Mouse (Mus musculus) ovary, postnatal 10 days (tissue): ENCODE measurements around the gene Msto1.
A peak's percentile ranks its signal among the peaks of the same experiment; 100 is the strongest.
"Not testable (repeated sequence)": the region's sequence is repeated elsewhere in the genome, so short reads cannot be mapped to it uniquely, and the experiment has no call there.

ENCODE experiments used
- DNase-seq: peaks from one replicate; pipeline ENCODE4 v3.0.0; 2022; ENCODE audit warnings: low spot score

Gene Msto1

DNA sequence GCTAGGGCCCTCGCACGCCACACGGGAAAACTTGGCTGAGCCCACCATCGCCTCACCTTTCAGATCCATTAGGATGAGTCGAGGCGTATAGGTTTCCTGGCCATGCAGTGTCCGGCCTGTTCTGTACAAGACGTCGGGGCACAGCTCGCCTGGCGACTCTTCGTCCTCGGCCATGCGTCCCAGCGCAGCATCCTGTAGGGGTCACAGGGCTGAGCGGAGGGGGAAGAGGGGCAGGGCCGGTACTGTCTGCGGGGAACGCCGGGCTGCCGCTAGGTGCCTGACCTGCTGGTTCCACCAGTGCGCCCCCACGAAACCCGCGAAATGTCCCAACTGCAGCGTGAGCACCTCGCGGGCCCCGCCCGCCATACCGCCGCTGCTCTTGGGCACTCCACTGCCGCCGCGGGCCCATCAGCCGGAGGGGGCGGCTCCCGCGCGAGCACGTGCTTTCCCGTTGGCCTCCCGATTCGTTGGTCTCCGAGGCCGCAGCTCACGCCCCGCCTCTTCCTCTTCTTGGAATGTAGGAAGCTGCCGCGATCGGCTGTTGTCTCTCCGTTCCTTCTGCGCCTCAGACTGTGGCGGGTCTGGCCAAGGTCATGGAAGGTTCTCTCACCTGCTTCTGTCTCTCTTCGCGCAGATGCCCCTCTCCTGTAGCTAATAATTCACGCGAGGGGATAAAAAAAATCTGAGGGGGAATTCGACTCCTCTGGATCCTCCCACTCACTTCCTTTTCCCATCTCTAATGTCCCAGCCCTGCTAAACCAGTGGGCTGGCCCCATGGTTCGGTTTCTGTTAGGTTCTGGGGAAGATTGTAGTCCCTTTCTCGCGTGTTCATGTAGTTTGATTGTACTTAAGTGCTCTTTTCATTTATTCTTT, at the start of gene Msto1:
Msto1 (minus strand) TSS at position 489 of the 873 bp plus-strand sequence.
- peak; percentile 74 for DNase-seq

GRCm38 (mm10) chr3:88963211-88963610, 49.4 kb upstream of the Msto1 start:
- not testable (repeated sequence) for DNase-seq

DNA sequence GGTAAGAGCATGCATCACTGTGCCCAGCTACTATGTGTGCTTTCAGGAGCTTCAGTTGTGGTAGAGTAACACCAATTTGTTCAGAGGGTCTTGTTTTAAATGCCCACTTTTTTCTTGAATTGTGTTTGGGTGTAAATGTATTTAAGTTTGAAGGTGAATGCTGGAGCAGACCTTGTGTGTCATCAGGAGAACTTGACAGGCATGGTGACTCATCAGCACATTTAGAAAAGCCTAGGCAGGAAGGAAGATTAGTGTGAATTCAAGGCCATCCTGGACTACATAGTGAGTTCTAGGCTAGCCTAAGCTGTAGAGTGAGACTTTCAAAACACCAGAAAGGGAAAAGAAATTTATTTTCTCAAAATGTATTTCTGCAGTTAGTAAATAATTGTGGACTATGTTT, 39.9 kb upstream of the Msto1 start:
- DNase-seq = no peak

- DNase-seq = no peak
These were observed 39.4 kb upstream of the Msto1 start for GRCm38 (mm10) chr3:88953246-88953645.

GRCm38 (mm10) chr3:88951327-88951800, 37.6 kb upstream of the Msto1 start:
- DNase-seq = no peak

DNA sequence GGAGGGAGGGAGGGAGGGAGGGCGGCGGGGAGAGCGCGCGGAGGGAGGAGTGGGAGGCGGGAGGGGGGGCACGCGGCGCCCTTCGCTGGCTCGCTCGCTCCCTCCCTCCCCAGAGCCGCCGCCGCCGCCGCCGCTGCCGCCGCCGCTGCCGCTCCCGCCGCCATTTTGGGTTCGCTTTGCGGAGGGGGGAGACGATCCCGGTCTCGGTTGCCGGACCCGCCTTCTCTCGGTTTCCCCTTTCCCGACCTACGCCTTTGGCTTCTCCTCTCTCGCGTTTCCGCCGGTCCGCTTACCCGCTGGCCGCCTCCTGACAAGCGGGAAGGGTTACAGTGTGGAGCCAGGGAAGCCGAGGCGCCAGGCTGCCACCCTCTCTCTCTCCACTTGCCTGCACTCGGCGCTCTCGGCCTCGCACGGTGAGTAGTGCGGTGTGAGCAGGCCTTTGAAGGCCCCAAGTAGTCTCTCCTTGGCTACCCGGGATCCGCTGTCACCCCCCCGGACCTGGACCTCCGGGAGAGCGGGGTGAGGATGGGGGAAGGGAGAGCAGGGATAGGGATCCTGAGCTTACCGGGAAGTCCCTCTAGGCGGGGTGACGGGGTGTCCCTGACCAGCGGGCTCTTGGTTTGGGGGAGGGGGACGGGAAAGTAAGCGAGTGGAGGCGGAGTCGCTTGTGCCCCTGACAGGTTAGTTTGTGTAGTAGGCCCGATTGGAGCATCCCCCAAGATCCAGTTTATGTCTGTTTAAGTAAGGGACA, 37.0 kb upstream of the Msto1 start, which contains the start of the genes Ash1l and Dap3:
Ash1l (plus strand) TSS at position 47 of the 751 bp plus-strand sequence.
Dap3 (minus strand) TSS at position 606 of the 751 bp plus-strand sequence.
- peak; percentile 70 for DNase-seq

DNA sequence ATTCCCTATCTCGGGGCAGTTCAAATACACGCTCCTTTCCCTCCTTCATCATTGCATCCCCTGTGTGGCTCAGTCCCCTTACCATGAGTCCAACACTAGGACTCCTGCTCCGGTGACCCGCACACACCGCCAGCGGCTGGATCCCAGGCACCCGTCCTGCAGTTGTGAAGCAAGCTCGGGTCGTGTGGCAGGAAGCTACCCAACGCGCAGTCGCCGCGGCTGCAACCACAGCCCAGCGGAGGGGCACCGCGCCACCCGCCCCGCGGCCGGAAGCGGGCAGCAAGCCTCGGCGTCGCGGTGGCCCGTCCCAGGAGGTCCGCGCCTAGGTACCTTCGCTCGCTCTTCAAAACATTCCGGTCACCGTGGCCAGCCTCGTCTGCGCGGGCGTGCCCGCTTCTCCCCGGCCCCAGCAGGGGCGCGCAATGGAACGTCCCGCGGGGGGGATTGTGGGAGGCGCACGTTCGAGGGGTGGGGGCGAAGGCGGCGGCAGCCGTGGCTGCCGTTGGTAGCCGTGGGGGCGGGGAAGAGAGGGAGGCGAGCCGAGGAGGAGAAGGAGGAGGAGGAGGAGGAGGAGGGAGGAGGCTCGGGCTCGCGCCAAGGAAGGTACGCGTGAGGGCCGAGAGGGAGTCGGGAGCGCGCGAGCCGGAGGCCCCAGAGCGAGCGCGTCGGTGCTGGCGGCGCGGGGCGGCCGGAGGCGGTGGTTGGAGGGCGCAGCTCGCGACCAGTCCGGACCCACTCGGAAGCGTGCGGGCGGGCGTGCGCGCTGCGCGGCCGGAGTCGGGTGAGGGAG, 36.2 kb upstream of the Msto1 start:
- DNase-seq = peak; percentile 72

- no peak for DNase-seq
These were observed 30.3 kb upstream of the Msto1 start for GRCm38 (mm10) chr3:88944109-88944508.

- no peak for DNase-seq
These were observed 28.6 kb upstream of the Msto1 start for GRCm38 (mm10) chr3:88942316-88942880.

GRCm38 (mm10) chr3:88939749-88940148, 25.9 kb upstream of the Msto1 start:
- no peak for DNase-seq

GRCm38 (mm10) chr3:88939071-88939470, 25.3 kb upstream of the Msto1 start:
- DNase-seq = no peak

DNA sequence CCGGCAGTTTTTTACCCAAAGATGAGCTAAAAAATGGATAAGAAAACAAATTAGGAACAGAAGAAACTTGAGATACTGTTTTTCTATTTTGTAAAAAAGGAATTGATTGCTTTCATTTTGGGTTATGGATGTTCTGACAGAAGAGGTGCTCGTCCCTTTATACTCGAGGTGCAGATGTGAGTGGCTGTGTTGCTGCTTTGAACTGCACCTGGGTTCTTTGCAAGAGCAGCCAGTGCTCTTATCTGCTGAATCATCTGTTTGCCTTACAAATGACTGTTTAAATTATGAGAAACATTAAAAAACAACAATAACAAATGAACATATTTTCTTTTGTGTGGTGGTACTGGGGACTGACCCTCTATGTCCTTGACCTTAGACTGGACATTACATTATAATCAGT, 15.7 kb upstream of the Msto1 start:
- DNase-seq = no peak

- DNase-seq = no peak
These were observed 11.9 kb upstream of the Msto1 start for GRCm38 (mm10) chr3:88925651-88926050.

GRCm38 (mm10) chr3:88923989-88924591, 10.3 kb upstream of the Msto1 start:
- no peak for DNase-seq

- no peak for DNase-seq
These were observed 7.6 kb upstream of the Msto1 start for GRCm38 (mm10) chr3:88921411-88921810.

DNA sequence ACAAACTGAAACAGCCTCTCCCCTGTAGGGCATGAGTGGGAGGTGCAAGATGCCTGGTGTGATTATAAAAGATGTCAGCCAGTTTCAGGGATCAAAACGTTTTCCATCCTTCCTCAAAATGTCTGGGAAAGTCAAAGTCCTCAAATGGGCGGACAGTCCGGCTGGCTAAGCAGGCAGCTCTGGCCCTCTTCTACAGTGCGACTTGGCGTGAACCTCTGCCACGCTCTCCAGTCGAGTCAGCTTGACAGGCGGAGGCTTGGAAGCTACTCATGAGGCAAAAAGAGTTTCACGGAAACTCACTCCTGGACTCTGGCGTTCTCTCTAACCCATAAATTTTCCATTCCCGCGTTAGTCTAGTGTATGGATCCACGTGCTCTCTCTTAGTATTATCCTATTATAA, 5.2 kb upstream of the Msto1 start:
- no peak for DNase-seq

GRCm38 (mm10) chr3:88914384-88914810, 598 bp upstream of the Msto1 start:
- no peak for DNase-seq

GRCm38 (mm10) chr3:88912585-88912984, 1.2 kb downstream of the Msto1 start:
- DNase-seq = no peak

GRCm38 (mm10) chr3:88906393-88907159, 7.2 kb downstream of the Msto1 start:
- DNase-seq = no peak

GRCm38 (mm10) chr3:88905741-88906140, 8.1 kb downstream of the Msto1 start:
- DNase-seq = no peak
